Mouse (Mus musculus) thymus, postnatal 0 days (tissue): Measurements from ENCODE around the gene U2af2. TPM values are rescaled to one million over a fixed set of nuclear protein-coding genes. Genes with fewer than 3 reads are reported as not detected.
A peak's percentile ranks its signal among the peaks of the same experiment; 100 is the strongest.
"Not testable (repeated sequence)": the region's sequence is repeated elsewhere in the genome, so short reads cannot be mapped to it uniquely, and the experiment has no call there.

Source experiments
- DNase-seq: peaks from one replicate; pipeline ENCODE4 v3.0.0-alpha.2; 2015; ENCODE audit warnings: low spot score
- polyA plus RNA-seq: library from polyadenylated mRNA; unstranded; fragments of >200 nt; fragmentation: Nextera tagmentation; extraction: Ambion mirVana; gene quantifications from 2 replicates; pipeline ENCODE4 v1.2.1, GENCODE M21; 2015

U2af2 gene
- 131 and 138 TPM in 2 replicates for polyA plus RNA-seq

GRCm38 (mm10) chr7:5061774-5062359 lies at the start of gene U2af2:
TSS of gene U2af2 (plus strand) at chr7:5062143.
- peak; percentile 94 for DNase-seq

DNA sequence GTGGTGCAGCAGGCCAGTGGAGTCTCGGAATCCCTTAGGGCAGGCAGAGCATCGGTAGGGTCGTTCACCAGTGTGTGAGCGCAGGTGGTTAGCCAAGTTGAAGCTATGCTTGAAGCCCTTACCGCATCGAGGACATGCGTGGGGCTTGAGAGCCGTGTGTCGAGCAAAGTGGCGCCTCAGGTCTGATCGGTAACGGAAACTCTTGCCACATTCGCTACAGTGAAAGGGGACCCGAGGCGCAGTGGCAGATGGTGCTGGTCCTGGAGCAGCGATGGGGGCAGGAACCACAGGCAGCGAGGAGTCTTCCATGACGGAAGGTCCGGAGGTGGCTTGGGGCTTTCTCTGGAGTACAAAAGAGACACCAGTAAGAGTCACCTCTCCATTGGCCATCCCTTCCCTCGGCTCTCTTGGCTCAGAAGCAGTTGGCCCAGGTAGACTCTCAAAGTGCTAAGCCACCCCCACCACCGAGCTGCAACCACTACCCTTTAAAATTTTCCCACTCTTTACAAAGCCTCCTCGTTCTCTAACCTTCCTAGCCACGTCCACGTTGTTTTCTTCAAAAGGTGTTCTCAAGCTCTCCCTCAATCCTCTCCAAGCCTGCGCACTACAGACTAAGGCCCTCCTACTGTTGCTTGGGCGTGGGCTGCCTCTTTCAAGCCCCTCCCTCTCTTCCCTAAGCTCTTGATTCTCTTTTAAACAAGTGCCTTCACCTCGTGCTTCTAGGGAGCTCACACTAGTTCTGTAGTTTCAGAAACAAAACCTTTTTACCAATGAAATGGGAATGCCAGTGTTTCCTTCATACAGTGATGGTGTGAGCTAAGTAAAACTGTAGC lies 49.0 kb upstream of the U2af2 start:
- no peak for DNase-seq

DNA sequence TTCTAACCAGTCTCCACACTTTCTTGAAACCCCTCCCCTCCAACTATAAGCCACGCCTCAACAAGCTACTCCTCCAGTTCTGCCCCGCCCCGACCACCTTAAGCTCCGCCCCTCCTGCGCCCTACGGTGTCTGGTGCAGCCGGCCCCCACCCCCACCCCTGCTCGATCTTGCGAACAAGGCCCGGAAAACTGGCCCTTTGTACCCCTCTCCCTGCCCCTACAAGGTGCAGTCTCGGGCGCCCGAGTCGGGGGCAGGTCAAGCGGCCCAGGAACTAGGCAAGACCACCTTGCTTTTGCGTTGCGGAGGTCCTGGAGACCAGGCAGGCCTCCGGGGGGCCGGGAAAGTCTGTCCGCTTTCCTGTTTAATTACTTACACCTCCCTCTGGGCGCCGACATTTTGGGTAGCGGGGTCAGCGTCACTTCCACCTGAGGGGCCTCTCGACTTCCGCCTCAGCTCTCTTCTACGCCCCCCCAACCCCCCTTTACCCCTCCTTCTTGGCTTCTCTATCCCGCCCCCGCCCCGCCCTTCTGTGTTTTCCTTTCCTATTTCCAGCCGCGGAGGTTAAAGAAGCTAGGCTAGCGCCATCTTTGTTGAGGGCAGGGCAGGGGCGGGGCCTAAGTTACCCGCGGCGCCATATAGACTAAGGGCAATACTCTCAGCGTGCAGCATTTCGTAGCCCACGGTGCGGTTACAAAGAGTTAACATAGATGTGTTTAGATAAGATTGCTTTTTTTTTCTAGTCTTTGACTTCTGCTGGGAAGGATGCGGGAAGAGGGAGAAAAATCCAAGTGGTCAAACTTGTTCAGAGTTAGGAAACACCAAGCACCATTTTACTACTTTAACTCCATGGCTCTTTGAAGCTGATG lies 47.5 kb upstream of the U2af2 start, which contains the start of the genes Zfp524 and Fiz1:
Gene Zfp524, plus strand, starts transcription at position 165 of the 867 bp plus-strand sequence.
Gene Fiz1, minus strand, starts transcription at position 447 of the 867 bp plus-strand sequence.
- peak; percentile 98 for DNase-seq

- DNase-seq = peak; percentile 97
Measured at GRCm38 (mm10) chr7:5015118-5016001, 46.6 kb upstream of the U2af2 start, which contains the start of gene Gm44973. TSS of gene Gm44973 (plus strand) at chr7:5015496.

- no peak for DNase-seq
Measured at GRCm38 (mm10) chr7:5016057-5016456, 45.9 kb upstream of the U2af2 start.

DNA sequence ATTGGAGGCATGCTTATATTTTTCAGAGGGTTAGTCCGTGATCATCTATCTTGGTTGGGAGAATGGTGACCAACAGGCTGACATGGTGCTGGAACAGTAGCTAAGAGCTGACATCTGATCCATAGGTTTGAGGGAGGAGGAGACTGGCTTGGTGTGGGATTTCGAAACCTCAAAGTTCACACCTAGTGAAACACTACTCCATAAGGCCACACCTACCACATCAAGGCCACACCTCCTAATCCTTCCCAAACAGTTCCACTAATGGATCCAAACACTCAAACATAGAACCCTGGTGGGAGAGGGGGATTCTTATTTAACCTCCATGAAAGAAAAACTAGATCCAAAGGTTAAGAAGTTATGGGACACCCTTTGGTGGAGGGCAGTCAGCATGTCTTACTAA lies 45.0 kb upstream of the U2af2 start:
- DNase-seq = no peak

GRCm38 (mm10) chr7:5017352-5017751 lies 44.6 kb upstream of the U2af2 start:
- DNase-seq = no peak

DNA sequence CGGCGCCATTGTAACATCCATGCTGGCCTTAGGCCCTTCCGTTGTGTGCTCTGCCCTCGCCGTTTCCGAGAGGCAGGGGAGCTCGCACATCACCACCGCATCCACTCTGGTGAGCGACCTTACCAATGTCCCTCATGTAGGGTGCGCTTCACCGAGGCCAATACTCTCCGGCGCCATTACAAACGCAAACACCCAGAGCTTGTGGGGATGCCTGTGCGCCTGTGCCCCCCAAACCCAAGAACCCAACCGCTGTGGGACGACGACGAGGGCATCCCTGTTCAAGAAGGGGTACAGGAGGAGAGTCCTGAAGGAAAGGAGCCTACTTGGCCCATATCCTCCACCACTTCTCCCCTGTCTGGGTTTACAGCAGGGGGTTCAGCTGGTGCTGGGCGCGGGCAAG lies 44.0 kb upstream of the U2af2 start:
- DNase-seq = no peak

GRCm38 (mm10) chr7:5019576-5019975 lies 42.4 kb upstream of the U2af2 start:
- not testable (repeated sequence) for DNase-seq

- peak; percentile 99 for DNase-seq
Measured at GRCm38 (mm10) chr7:5020000-5020681, 41.8 kb upstream of the U2af2 start, which contains the start of the genes Zfp865 and Ccdc106. TSS of gene Zfp865 (plus strand) at chr7:5020376. TSS of gene Ccdc106 (plus strand) at chr7:5020553.

- DNase-seq = no peak
Measured at GRCm38 (mm10) chr7:5020685-5021084, 41.3 kb upstream of the U2af2 start.

GRCm38 (mm10) chr7:5021197-5021596 lies 40.7 kb upstream of the U2af2 start:
- no peak for DNase-seq

DNA sequence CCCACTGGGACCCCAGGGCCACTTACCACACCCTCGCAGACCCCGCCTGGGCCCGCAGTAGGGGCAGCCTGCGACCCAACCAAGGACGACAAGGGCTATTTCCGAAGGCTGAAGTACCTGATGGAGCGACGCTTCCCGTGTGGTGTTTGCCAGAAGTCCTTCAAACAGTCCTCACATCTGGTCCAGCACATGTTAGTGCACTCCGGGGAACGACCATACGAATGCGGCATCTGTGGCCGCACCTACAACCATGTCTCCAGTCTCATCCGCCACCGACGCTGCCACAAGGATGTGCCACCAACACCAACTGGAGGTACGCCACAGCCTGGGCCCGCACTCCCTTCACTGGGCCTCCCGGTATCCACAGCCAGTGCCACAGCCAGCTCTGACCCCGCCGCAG lies 32.4 kb upstream of the U2af2 start:
- DNase-seq = no peak

GRCm38 (mm10) chr7:5029946-5030345 lies 32.0 kb upstream of the U2af2 start:
- no peak for DNase-seq

DNA sequence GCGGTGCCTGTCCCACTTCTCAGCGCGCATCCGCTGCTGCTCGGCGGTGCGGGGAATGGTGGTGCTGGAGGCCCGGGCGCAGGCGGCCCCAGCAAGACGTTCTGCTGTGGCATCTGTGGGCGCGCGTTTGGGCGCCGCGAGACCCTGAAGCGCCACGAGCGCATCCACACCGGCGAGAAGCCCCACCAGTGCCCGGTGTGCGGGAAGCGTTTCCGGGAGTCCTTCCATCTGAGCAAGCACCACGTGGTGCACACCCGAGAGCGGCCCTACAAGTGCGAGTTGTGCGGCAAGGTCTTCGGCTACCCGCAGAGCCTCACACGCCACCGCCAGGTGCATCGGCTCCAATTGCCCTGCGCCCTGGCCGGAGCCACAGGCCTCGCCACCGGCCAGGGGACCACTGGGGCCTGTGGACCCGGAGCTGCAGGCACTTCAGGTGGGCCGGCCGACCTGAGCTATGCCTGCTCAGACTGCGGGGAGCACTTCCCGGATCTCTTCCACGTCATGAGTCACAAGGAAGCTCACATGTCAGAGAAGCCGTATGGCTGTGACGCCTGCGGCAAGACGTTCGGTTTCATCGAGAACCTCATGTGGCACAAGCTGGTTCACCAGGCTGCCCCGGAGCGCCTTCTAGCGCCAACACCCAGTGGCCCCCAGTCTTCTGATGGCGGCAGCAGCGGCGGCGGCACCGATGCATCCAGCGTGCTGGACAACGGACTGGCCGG lies 31.2 kb upstream of the U2af2 start:
- DNase-seq = no peak

DNA sequence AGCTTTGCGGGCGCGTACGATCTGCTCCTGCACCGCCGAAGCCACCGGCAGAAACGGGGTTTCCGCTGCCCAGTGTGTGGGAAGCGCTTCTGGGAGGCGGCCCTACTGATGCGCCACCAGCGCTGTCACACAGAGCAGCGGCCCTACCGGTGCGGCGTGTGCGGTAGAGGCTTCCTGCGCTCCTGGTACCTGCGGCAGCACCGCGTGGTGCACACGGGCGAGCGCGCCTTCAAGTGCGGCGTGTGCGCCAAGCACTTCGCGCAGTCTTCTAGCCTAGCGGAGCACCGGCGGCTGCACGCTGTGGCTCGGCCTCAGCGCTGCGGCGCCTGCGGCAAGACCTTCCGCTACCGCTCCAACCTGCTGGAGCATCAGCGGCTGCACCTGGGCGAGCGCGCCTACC lies 30.4 kb upstream of the U2af2 start:
- DNase-seq = no peak

GRCm38 (mm10) chr7:5033818-5034217 lies 28.1 kb upstream of the U2af2 start, which contains the start of gene 4632433K11Rik:
TSS of gene 4632433K11Rik (plus strand) at chr7:5034118.
- DNase-seq = no peak

GRCm38 (mm10) chr7:5035628-5036027 lies 26.3 kb upstream of the U2af2 start:
- DNase-seq = no peak

- no peak for DNase-seq
Measured at GRCm38 (mm10) chr7:5036136-5036535, 25.8 kb upstream of the U2af2 start.
